9 mouse cellular contexts compared by ENCODE assay signal in genomic region chr19:5041588-5041987, GRCm38 (mm10). TPM values are rescaled to one million over a fixed set of nuclear protein-coding genes. Genes with fewer than 3 reads are reported as not detected.
DNase-seq lines count a peak whose midpoint lies in the region; ATAC-seq and TF ChIP-seq lines count a peak whose summit lies in the region.
"Had no signal": no experiment of that assay in that cellular context is flagged by ENCODE, and none has a peak within 500 bp of the region (broad histone marks: within the 10 kb centered on the region; RNA-seq: fewer than 3 reads in every experiment).

No protein-coding gene starts in this region.

- TF ChIP-seq CTCF in heart, adult 2 months (IDR thresholded peaks at IDR 0.05): no peak
- no peak for TF ChIP-seq CTCF in C2C12 (IDR thresholded peaks at IDR 0.05; ENCODE audit: control insufficient read depth, insufficient read depth, insufficient read length)
- no peak for TF ChIP-seq CTCF in liver, embryonic 14.5 days (IDR thresholded peaks at IDR 0.05; ENCODE audit: low read depth)

- no peaks in the 10 kb centered on the region for H3K79me2 ChIP-seq in heart, adult 2 months (replicated peaks; ENCODE audit: control insufficient read depth, insufficient read depth, low read length)
- peaks cover 69% of the 10 kb centered on the region for H3K79me2 ChIP-seq in C2C12 (ENCODE audit: control insufficient read depth, insufficient read depth)

- H3K36me3 ChIP-seq in heart, adult 2 months (ENCODE audit: control insufficient read depth, insufficient read depth, low read length): no peaks in the 10 kb centered on the region
- H3K36me3 ChIP-seq in C2C12 (ENCODE audit: control insufficient read depth, insufficient read depth): peaks cover 21% of the 10 kb centered on the region
- H3K36me3 ChIP-seq in forebrain, embryonic 12.5 days (replicated peaks): peaks cover 19% of the 10 kb centered on the region
- no peaks in the 10 kb centered on the region for H3K36me3 ChIP-seq in liver, embryonic 14.5 days (replicated peaks; ENCODE audit: control insufficient read depth, insufficient read depth, low read depth)

- H3K9ac ChIP-seq in heart, adult 2 months (ENCODE audit: low read depth, low read length): peak overlapping the region; percentile 73
- peak overlapping the region; percentile 83 for H3K9ac ChIP-seq in forebrain, embryonic 12.5 days
- peak overlapping the region; percentile 78 for H3K9ac ChIP-seq in liver, embryonic 14.5 days (replicated peaks)

- H3K4me3 ChIP-seq in heart, adult 2 months: peak overlapping the region; percentile 65
- H3K4me3 ChIP-seq in C2C12 (ENCODE audit: insufficient read depth, poor library complexity, severe bottlenecking): peak overlapping the region; percentile 72
- peak overlapping the region; percentile 82 for H3K4me3 ChIP-seq in forebrain, embryonic 12.5 days (replicated peaks)
- H3K4me3 ChIP-seq in liver, embryonic 14.5 days (ENCODE audit: insufficient read depth in 1 of 2, low read depth in 2 of 2, low read length in 2 of 2): peak overlapping the region; percentile 70 to 85

- peak overlapping the region; percentile 76 for H3K27ac ChIP-seq in heart, adult 2 months
- H3K27ac ChIP-seq in forebrain, embryonic 12.5 days: peak overlapping the region; percentile 9; the same call in 1 of the 2 replicates
- peak overlapping the region; percentile 62 for H3K27ac ChIP-seq in liver, embryonic 14.5 days

- H3K27me3 ChIP-seq in heart, adult 2 months (ENCODE audit: control insufficient read depth, insufficient read depth, low read length): no peaks in the 10 kb centered on the region
- no peaks in the 10 kb centered on the region for H3K27me3 ChIP-seq in C2C12 (ENCODE audit: control insufficient read depth, insufficient read depth, insufficient read length)
- no peaks in the 10 kb centered on the region for H3K27me3 ChIP-seq in forebrain, embryonic 12.5 days
- no peaks in the 10 kb centered on the region for H3K27me3 ChIP-seq in liver, embryonic 14.5 days (ENCODE audit: control insufficient read depth, insufficient read depth, low read length)

- DNase-seq in heart, adult 2 months: no peak
- DNase-seq in heart, postnatal 25 days (ENCODE audit: low spot score): no peak
- DNase-seq in liver, embryonic 14.5 days (ENCODE audit: low read depth in 3 of 3, low spot score in 3 of 3): no peak
- no peak for DNase-seq in right cerebral cortex, adult 2 months (ENCODE audit: low spot score in 2 of 2)
- no peak for DNase-seq in adrenal gland, postnatal 4 days (ENCODE audit: low spot score in 2 of 2)
- DNase-seq in layer of hippocampus, adult 9-10 months (ENCODE audit: low spot score): no peak

- peaks cover 12% of the 10 kb centered on the region for H3K4me1 ChIP-seq in heart, adult 2 months (ENCODE audit: control insufficient read depth, insufficient read depth, low read length)
- peaks cover 38% of the 10 kb centered on the region for H3K4me1 ChIP-seq in forebrain, embryonic 12.5 days
- H3K4me1 ChIP-seq in liver, embryonic 14.5 days (replicated peaks; ENCODE audit: control insufficient read depth in 2 of 2, insufficient read depth in 2 of 2, low read length in 1 of 2): peaks cover 12 to 18% of the 10 kb centered on the region in 2 experiments

- peak overlapping the region; percentile 97 for H3K4me2 ChIP-seq in forebrain, embryonic 12.5 days
- peak overlapping the region; percentile 84 for H3K4me2 ChIP-seq in liver, embryonic 14.5 days (ENCODE audit: low read depth)

- H3ac ChIP-seq in C2C12 (ENCODE audit: control insufficient read depth, insufficient read length, low read depth): peak overlapping the region; percentile 92

- 2% methylated on average over 16 of the region's 16 CpGs for WGBS in heart, adult 2 months
- WGBS in forebrain, embryonic 12.5 days: 3% methylated on average over 16 of the region's 16 CpGs
- WGBS in liver, embryonic 14.5 days (ENCODE audit: insufficient replicate concordance): 1% methylated on average over 16 of the region's 16 CpGs

- no peak for TF ChIP-seq POLR2A in heart, adult 2 months (IDR thresholded peaks at IDR 0.05; ENCODE audit: insufficient read depth, low read depth, low read length)

- ATAC-seq in forebrain, embryonic 12.5 days (ENCODE audit: low FRiP score): no peak
- no peak; the same call in 1 of the 2 replicates for ATAC-seq in liver, embryonic 14.5 days (ENCODE audit: insufficient read depth)

- intact Hi-C loops in heart, adult 2 months (cut with DNase I): no loop called here
- intact Hi-C loops in heart, postnatal 25 days (cut with DNase I): no loop called here

- no peak for TF ChIP-seq EP300 in heart, adult 2 months (IDR thresholded peaks at IDR 0.05; ENCODE audit: insufficient read depth, low read depth, low read length)
- no peak for TF ChIP-seq EP300 in liver, embryonic 14.5 days (IDR thresholded peaks at IDR 0.05; ENCODE audit: low read depth)

- H3K79me3 ChIP-seq in C2C12 (ENCODE audit: low read depth): peaks cover 30% of the 10 kb centered on the region

- H3K9me3 ChIP-seq in forebrain, embryonic 12.5 days: no peaks in the 10 kb centered on the region
- no peaks in the 10 kb centered on the region for H3K9me3 ChIP-seq in liver, embryonic 14.5 days (ENCODE audit: control insufficient read depth, low read length)

TF ChIP-seq in C2C12, 6 proteins besides CTCF, POLR2A, EP300 and RAD21:
- no peak for TF ChIP-seq MAX (IDR thresholded peaks at IDR 0.05)
- TF ChIP-seq MYOD1 (IDR thresholded peaks at IDR 0.05; ENCODE audit: control insufficient read depth, insufficient read length, low read depth): no peak
- TF ChIP-seq MYOG (IDR thresholded peaks at IDR 0.05; ENCODE audit: control insufficient read depth, extremely low read depth, insufficient read length): no peak
- no peak for TF ChIP-seq FOSL1 (IDR thresholded peaks at IDR 0.05; ENCODE audit: insufficient read depth, low read length, poor library complexity, severe bottlenecking)
- no peak for TF ChIP-seq CEBPB (IDR thresholded peaks at IDR 0.05; ENCODE audit: low read depth)
- no peak for TF ChIP-seq USF1 (IDR thresholded peaks at IDR 0.05; ENCODE audit: low read depth)
TF ChIP-seq in C2C12: peak in this region for 0.

RNA-seq across cellular contexts. Expression of gene Brms1, which starts 0.4 kb away (rescaled TPM):
- 10 to 100 TPM; 14.3 to 16.9 TPM for total RNA-seq in heart, adult 2 months (2021)
- polyA plus RNA-seq in heart, adult 2 months (2012; rRNA removed): 17.0 and 18.1 TPM in 2 replicates
- total RNA-seq in heart, postnatal 25 days (2021): 10 to 100 TPM; 11.4 to 12.3 TPM
- polyA plus RNA-seq in C2C12 (2012; fragmentation: generic; extraction: Trizol): 55.3 TPM
- polyA plus RNA-seq in forebrain, embryonic 12.5 days (2016; fragmentation: Nextera tagmentation; extraction: Ambion mirVana): 57.5 and 60.3 TPM in 2 replicates
- polyA plus RNA-seq in liver, embryonic 14.5 days (2012; rRNA removed): 17.3 and 19.9 TPM in 2 replicates
- 24.5 and 26.4 TPM in 2 replicates for polyA plus RNA-seq in liver, embryonic 14.5 days (2014; fragmentation: Nextera tagmentation; extraction: Ambion mirVana)
- 10 to 100 TPM; 29.6 to 35.1 TPM for total RNA-seq in adrenal gland, postnatal 4 days (2021)

RNA-seq across cellular contexts. Expression of gene AC124502.3, which starts 2.9 kb away (rescaled TPM):
- total RNA-seq in heart, adult 2 months (2021): 1 to 10 TPM; 1.3 to 2.3 TPM
- 0.08 and 0.15 TPM in 2 replicates for polyA plus RNA-seq in heart, adult 2 months (2012; rRNA removed)
- 1 to 10 TPM; 2.2 TPM for total RNA-seq in heart, postnatal 25 days (2021)
- polyA plus RNA-seq in C2C12 (2012; fragmentation: generic; extraction: Trizol): 1.5 TPM
- 2.5 and 3.4 TPM in 2 replicates for polyA plus RNA-seq in forebrain, embryonic 12.5 days (2016; fragmentation: Nextera tagmentation; extraction: Ambion mirVana)
- polyA plus RNA-seq in liver, embryonic 14.5 days (2012; rRNA removed): 0.19 and 0.29 TPM in 2 replicates
- polyA plus RNA-seq in liver, embryonic 14.5 days (2014; fragmentation: Nextera tagmentation; extraction: Ambion mirVana): 0.13 and 0.59 TPM in 2 replicates
- total RNA-seq in adrenal gland, postnatal 4 days (2021): 1 to 10 TPM; 1.3 to 2.0 TPM

RNA-seq across cellular contexts. Expression of gene B4gat1, which starts 3.0 kb away (rescaled TPM):
- total RNA-seq in heart, adult 2 months (2021): 10 to 100 TPM; 43.2 to 43.8 TPM
- polyA plus RNA-seq in heart, adult 2 months (2012; rRNA removed): 43.2 and 48.8 TPM in 2 replicates
- 10 to 100 TPM; 47.0 to 47.3 TPM for total RNA-seq in heart, postnatal 25 days (2021)
- 28.1 TPM for polyA plus RNA-seq in C2C12 (2012; fragmentation: generic; extraction: Trizol)
- polyA plus RNA-seq in forebrain, embryonic 12.5 days (2016; fragmentation: Nextera tagmentation; extraction: Ambion mirVana): 37.6 and 37.9 TPM in 2 replicates
- polyA plus RNA-seq in liver, embryonic 14.5 days (2012; rRNA removed): 3.4 and 4.2 TPM in 2 replicates
- polyA plus RNA-seq in liver, embryonic 14.5 days (2014; fragmentation: Nextera tagmentation; extraction: Ambion mirVana): 6.5 TPM in 2 replicates
- 10 to 100 TPM; 48.0 to 49.0 TPM for total RNA-seq in adrenal gland, postnatal 4 days (2021)

RNA-seq across cellular contexts. Expression of gene Rin1, which starts 8.7 kb away (rescaled TPM):
- 1 to 10 TPM; 1.2 to 1.8 TPM for total RNA-seq in heart, adult 2 months (2021)
- polyA plus RNA-seq in heart, adult 2 months (2012; rRNA removed): 2.1 and 3.0 TPM in 2 replicates
- total RNA-seq in heart, postnatal 25 days (2021): 1 to 10 TPM; 1.6 to 3.4 TPM
- 48.9 TPM for polyA plus RNA-seq in C2C12 (2012; fragmentation: generic; extraction: Trizol)
- polyA plus RNA-seq in forebrain, embryonic 12.5 days (2016; fragmentation: Nextera tagmentation; extraction: Ambion mirVana): 0.87 and 1.6 TPM in 2 replicates
- 0.42 and 0.54 TPM in 2 replicates for polyA plus RNA-seq in liver, embryonic 14.5 days (2012; rRNA removed)
- 0.13 and 0.28 TPM in 2 replicates for polyA plus RNA-seq in liver, embryonic 14.5 days (2014; fragmentation: Nextera tagmentation; extraction: Ambion mirVana)
- total RNA-seq in adrenal gland, postnatal 4 days (2021): 1 to 10 TPM; 5.1 TPM

RNA-seq across cellular contexts. Expression of gene Slc29a2, which starts 17.9 kb away (rescaled TPM):
- total RNA-seq in heart, adult 2 months (2021): 10 to 100 TPM; 10.8 to 11.4 TPM
- 35.7 and 42.8 TPM in 2 replicates for polyA plus RNA-seq in heart, adult 2 months (2012; rRNA removed)
- 10 to 100 TPM; 12.2 to 13.3 TPM for total RNA-seq in heart, postnatal 25 days (2021)
- polyA plus RNA-seq in C2C12 (2012; fragmentation: generic; extraction: Trizol): 8.9 TPM
- polyA plus RNA-seq in forebrain, embryonic 12.5 days (2016; fragmentation: Nextera tagmentation; extraction: Ambion mirVana): 7.2 and 7.4 TPM in 2 replicates
- polyA plus RNA-seq in liver, embryonic 14.5 days (2012; rRNA removed): 2.5 and 3.8 TPM in 2 replicates
- polyA plus RNA-seq in liver, embryonic 14.5 days (2014; fragmentation: Nextera tagmentation; extraction: Ambion mirVana): 0.76 and 0.96 TPM in 2 replicates
- total RNA-seq in adrenal gland, postnatal 4 days (2021): 1 to 10 TPM; 6.6 to 7.2 TPM
- total RNA-seq: neutrophil, adult 5-6 weeks had no signal

Comparison
In these comparisons a context has a peak if more than half of its experiments do, and no peak if none do; other contexts are left out.
1. H3K27ac ChIP-seq: peak in every context shown above with its lines; median percentile 76 in heart, adult 2 months; 62 in liver, embryonic 14.5 days; 9 in forebrain, embryonic 12.5 days.